Mouse (Mus musculus) layer of hippocampus, adult 11-12 months (tissue): Measurements from ENCODE around the gene Vmn2r-ps159.
"Not testable (repeated sequence)": the region's sequence is repeated elsewhere in the genome, so short reads cannot be mapped to it uniquely, and the experiment has no call there.

ENCODE experiments used
- DNase-seq: peaks from one replicate; pipeline ENCODE4 v3.0.0; 2022; ENCODE audit warnings: low spot score

Vmn2r-ps159 gene

GRCm38 (mm10) chr4:156330803-156331202 is at the start of gene Vmn2r-ps159:
Gene Vmn2r-ps159 (plus strand): TSS chr4:156331103.
- not testable (repeated sequence) for DNase-seq

- not testable (repeated sequence) for DNase-seq
These were observed 10.9 kb downstream of the Vmn2r-ps159 start for GRCm38 (mm10) chr4:156341601-156342504.

- DNase-seq, result no peak
These were observed 11.8 kb downstream of the Vmn2r-ps159 start for GRCm38 (mm10) chr4:156342569-156343325.

GRCm38 (mm10) chr4:156343332-156343731 is 12.4 kb downstream of the Vmn2r-ps159 start:
- DNase-seq, result no peak

- DNase-seq, result not testable (repeated sequence)
These were observed 26.0 kb downstream of the Vmn2r-ps159 start for GRCm38 (mm10) chr4:156356756-156357437.
